ENCODE assay signal across 26 mouse cellular contexts in the genomic region with DNA sequence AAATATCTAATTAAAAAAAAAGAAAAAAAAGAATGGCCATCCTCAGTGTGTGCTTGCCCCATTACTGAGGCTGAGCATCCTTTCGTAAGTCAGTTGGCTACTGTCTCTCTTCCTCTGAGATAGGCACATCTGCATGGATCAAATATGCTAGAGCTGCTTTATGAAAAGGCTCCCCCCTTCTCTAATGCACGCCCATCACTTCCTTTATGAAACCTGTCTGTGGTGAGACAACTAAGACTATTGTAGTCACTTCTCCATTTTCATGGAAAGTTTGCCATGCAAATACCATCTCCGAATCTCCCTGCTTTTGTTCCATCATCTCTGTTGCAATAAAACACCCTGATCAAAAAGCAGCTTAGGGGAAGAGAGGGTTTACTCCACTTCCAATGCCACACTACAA. TPM values are rescaled to one million over a fixed set of nuclear protein-coding genes. Genes with fewer than 3 reads are reported as not detected.
DNase-seq lines count a peak whose midpoint lies in the region; ATAC-seq and TF ChIP-seq lines count a peak whose summit lies in the region.
"Had no signal": no experiment of that assay in that cellular context is flagged by ENCODE, and none has a peak within 500 bp of the region (broad histone marks: within the 10 kb centered on the region; RNA-seq: fewer than 3 reads in every experiment).

No protein-coding gene starts in this region.

- DNase-seq in heart, postnatal 10 days = peak; percentile 8 to 9
- peak; percentile 78 to 80 for DNase-seq in spleen, postnatal 36 days (ENCODE audit: low spot score in 2 of 2)
- DNase-seq in spleen, postnatal 14 days (ENCODE audit: low spot score in 2 of 2) = no peak
- no peak for DNase-seq in frontal cortex, postnatal 25 days (ENCODE audit: low spot score in 2 of 2)
- DNase-seq in forebrain, postnatal 0 days = no peak
- DNase-seq: adrenal gland, adult 2 months; cerebellum, adult 11 months; gastrocnemius, adult 2 months; heart, postnatal 14 days; kidney, postnatal 14 days; lung, adult 18-20 months; thymus, postnatal 4 days had no signal

- H3K27me3 ChIP-seq in heart, embryonic 12.5 days (replicated peaks) = no peaks in the 10 kb centered on the region
- H3K27me3 ChIP-seq in forebrain, postnatal 0 days (ENCODE audit: insufficient read depth, low read length) = no peaks in the 10 kb centered on the region
- H3K27me3 ChIP-seq: embryonic facial prominence, embryonic 12.5 days; forebrain, embryonic 15.5 days; hindbrain, embryonic 15.5 days; limb, embryonic 13.5 days; megakaryocyte, embryonic 14.5 days had no signal

- no peaks in the 10 kb centered on the region for H3K9me3 ChIP-seq in heart, embryonic 12.5 days (replicated peaks)
- no peaks in the 10 kb centered on the region for H3K9me3 ChIP-seq in forebrain, postnatal 0 days (ENCODE audit: low read length)
- H3K9me3 ChIP-seq: embryonic facial prominence, embryonic 12.5 days; forebrain, embryonic 15.5 days; hindbrain, embryonic 15.5 days; limb, embryonic 13.5 days; megakaryocyte, embryonic 14.5 days had no signal

- no peak for TF ChIP-seq CTCF in forebrain, postnatal 0 days (IDR thresholded peaks at IDR 0.05; ENCODE audit: low read depth)

- H3K4me3 ChIP-seq in heart, embryonic 12.5 days = no peak overlapping the region
- no peak overlapping the region for H3K4me3 ChIP-seq in forebrain, postnatal 0 days (ENCODE audit: low read depth, low read length)
- H3K4me3 ChIP-seq: embryonic facial prominence, embryonic 12.5 days; forebrain, embryonic 15.5 days; gastrocnemius, adult 2 months; hindbrain, embryonic 15.5 days; limb, embryonic 13.5 days; megakaryocyte, embryonic 14.5 days had no signal

- H3K4me2 ChIP-seq in heart, embryonic 12.5 days = no peak overlapping the region
- no peak overlapping the region for H3K4me2 ChIP-seq in forebrain, postnatal 0 days (ENCODE audit: low read depth)
- H3K4me2 ChIP-seq: embryonic facial prominence, embryonic 12.5 days; forebrain, embryonic 15.5 days; hindbrain, embryonic 15.5 days; limb, embryonic 13.5 days had no signal

- H3K36me3 ChIP-seq in heart, embryonic 12.5 days = no peaks in the 10 kb centered on the region
- no peaks in the 10 kb centered on the region for H3K36me3 ChIP-seq in forebrain, postnatal 0 days (ENCODE audit: insufficient read depth)
- H3K36me3 ChIP-seq: embryonic facial prominence, embryonic 12.5 days; forebrain, embryonic 15.5 days; hindbrain, embryonic 15.5 days; limb, embryonic 13.5 days had no signal

- H3K4me1 ChIP-seq in heart, embryonic 12.5 days (replicated peaks) = no peaks in the 10 kb centered on the region
- no peaks in the 10 kb centered on the region for H3K4me1 ChIP-seq in forebrain, postnatal 0 days (ENCODE audit: insufficient read depth)
- H3K4me1 ChIP-seq: embryonic facial prominence, embryonic 12.5 days; forebrain, embryonic 15.5 days; hindbrain, embryonic 15.5 days; limb, embryonic 13.5 days had no signal

- H3K27ac ChIP-seq in heart, embryonic 12.5 days (ENCODE audit: poor library complexity, severe bottlenecking) = no peak overlapping the region
- no peak overlapping the region for H3K27ac ChIP-seq in forebrain, postnatal 0 days (ENCODE audit: low read depth, low read length)
- H3K27ac ChIP-seq: embryonic facial prominence, embryonic 12.5 days; forebrain, embryonic 15.5 days; gastrocnemius, adult 2 months; hindbrain, embryonic 15.5 days; limb, embryonic 13.5 days had no signal

- no peak overlapping the region for H3K9ac ChIP-seq in heart, embryonic 12.5 days
- no peak overlapping the region for H3K9ac ChIP-seq in forebrain, postnatal 0 days
- H3K9ac ChIP-seq: embryonic facial prominence, embryonic 12.5 days; forebrain, embryonic 15.5 days; hindbrain, embryonic 15.5 days; limb, embryonic 13.5 days had no signal

- intact Hi-C loops in heart, postnatal 10 days (cut with DNase I) = no loop called here

- ATAC-seq in heart, embryonic 12.5 days (ENCODE audit: insufficient number of reproducible peaks, low FRiP score) = no peak
- peak; percentile 85 for ATAC-seq in megakaryocyte progenitor cell, adult 5-6 weeks (replicated peaks; ENCODE audit: poor library complexity)
- no peak for ATAC-seq in forebrain, postnatal 0 days
- ATAC-seq: forebrain, embryonic 15.5 days; intestine, embryonic 16.5 days; midbrain, embryonic 16.5 days had no signal

- WGBS in heart, embryonic 12.5 days = 83% methylated on average over 3 of the region's 3 CpGs
- WGBS in forebrain, postnatal 0 days = 91% methylated on average over 3 of the region's 3 CpGs

RNA-seq across cellular contexts. Expression of gene Acod1, which starts 9.8 kb away (rescaled TPM):
- not detected for total RNA-seq in heart, postnatal 10 days (2021)
- polyA plus RNA-seq in heart, embryonic 12.5 days (2016; fragmentation: Nextera tagmentation; extraction: Ambion mirVana) = not detected in 2 replicates
- 0.07 and 0.20 TPM in 2 replicates for total RNA-seq in megakaryocyte progenitor cell, adult 5-6 weeks (2015)
- 0.27 and 0.46 TPM in 2 replicates for total RNA-seq in megakaryocyte progenitor cell, adult 5-6 weeks (2017)
- 0.08 TPM in 1 of 2 replicates, not detected in the other for total RNA-seq in forebrain, postnatal 0 days (2014; rRNA removed)
- not detected in 2 replicates for polyA plus RNA-seq in forebrain, postnatal 0 days (2015; fragmentation: Nextera tagmentation; extraction: Ambion mirVana)
- total RNA-seq: adrenal gland, adult 2 months; gastrocnemius, adult 2 months; heart, adult 18-20 months; layer of hippocampus, postnatal 10 days; left cerebral cortex, postnatal 10 days had no signal
- polyA plus RNA-seq: embryonic facial prominence, embryonic 12.5 days; forebrain, embryonic 15.5 days; hindbrain, embryonic 15.5 days; intestine, embryonic 16.5 days; limb, embryonic 13.5 days; midbrain, embryonic 16.5 days; neural tube, embryonic 11.5 days; testis, adult 2 months had no signal

RNA-seq across cellular contexts. Expression of gene Cln5, which starts 33.0 kb away (rescaled TPM):
- total RNA-seq in heart, postnatal 10 days (2021) = 10 to 100 TPM; 16.7 to 19.1 TPM
- polyA plus RNA-seq in heart, embryonic 12.5 days (2016; fragmentation: Nextera tagmentation; extraction: Ambion mirVana) = 31.0 TPM in 2 replicates
- 43.9 and 46.8 TPM in 2 replicates for total RNA-seq in megakaryocyte progenitor cell, adult 5-6 weeks (2015)
- total RNA-seq in megakaryocyte progenitor cell, adult 5-6 weeks (2017) = 36.8 and 39.2 TPM in 2 replicates
- total RNA-seq in forebrain, postnatal 0 days (2014; rRNA removed) = 7.6 and 8.8 TPM in 2 replicates
- 7.2 and 9.7 TPM in 2 replicates for polyA plus RNA-seq in forebrain, postnatal 0 days (2015; fragmentation: Nextera tagmentation; extraction: Ambion mirVana)

RNA-seq across cellular contexts. Expression of gene Kctd12, which starts 54.6 kb away (rescaled TPM):
- total RNA-seq in heart, postnatal 10 days (2021) = 10 to 100 TPM; 41.3 to 42.5 TPM
- polyA plus RNA-seq in heart, embryonic 12.5 days (2016; fragmentation: Nextera tagmentation; extraction: Ambion mirVana) = 4.8 and 5.4 TPM in 2 replicates
- total RNA-seq in megakaryocyte progenitor cell, adult 5-6 weeks (2015) = 89.3 and 112 TPM in 2 replicates
- total RNA-seq in megakaryocyte progenitor cell, adult 5-6 weeks (2017) = 63.1 and 66.4 TPM in 2 replicates
- total RNA-seq in forebrain, postnatal 0 days (2014; rRNA removed) = 101 TPM in 2 replicates
- polyA plus RNA-seq in forebrain, postnatal 0 days (2015; fragmentation: Nextera tagmentation; extraction: Ambion mirVana) = 12.4 and 14.3 TPM in 2 replicates

Comparison
In these comparisons a context has a peak if more than half of its experiments do, and no peak if none do; other contexts are left out.
1. DNase-seq: peak in heart, postnatal 10 days (2 of 2) and spleen, postnatal 36 days (2 of 2); none in spleen, postnatal 14 days (0 of 2), frontal cortex, postnatal 25 days (0 of 2) and forebrain, postnatal 0 days (single experiment).